In genomic region chr6:99388741-99389675, GRCm38 (mm10) we compare ENCODE assay signal across 8 mouse cellular contexts.
DNase-seq lines count a peak whose midpoint lies in the region; ATAC-seq lines count a peak whose summit lies in the region.

No protein-coding gene starts in this region.

- H3K9me3 ChIP-seq in midbrain, embryonic 15.5 days, result no peaks in the 10 kb centered on the region
- no peaks in the 10 kb centered on the region for H3K9me3 ChIP-seq in midbrain, embryonic 16.5 days (replicated peaks; ENCODE audit: control insufficient read depth, low read length, poor library complexity, severe bottlenecking)
- no peaks in the 10 kb centered on the region for H3K9me3 ChIP-seq in embryonic facial prominence, embryonic 15.5 days (replicated peaks)

- 0 out of 2 replicates have a peak overlapping the region, but pooled peaks have one; percentile 27 for H3K27ac ChIP-seq in midbrain, embryonic 15.5 days
- no peak overlapping the region for H3K27ac ChIP-seq in midbrain, embryonic 16.5 days (ENCODE audit: low read length)
- peak overlapping the region; percentile 82 for H3K27ac ChIP-seq in embryonic facial prominence, embryonic 15.5 days (replicated peaks)

- no peaks in the 10 kb centered on the region for H3K36me3 ChIP-seq in midbrain, embryonic 15.5 days (replicated peaks)
- no peaks in the 10 kb centered on the region for H3K36me3 ChIP-seq in midbrain, embryonic 16.5 days (ENCODE audit: control insufficient read depth, insufficient read depth, low read length)
- no peaks in the 10 kb centered on the region for H3K36me3 ChIP-seq in embryonic facial prominence, embryonic 15.5 days

- H3K27me3 ChIP-seq in midbrain, embryonic 15.5 days (replicated peaks), result no peaks in the 10 kb centered on the region
- H3K27me3 ChIP-seq in midbrain, embryonic 16.5 days (ENCODE audit: control insufficient read depth, insufficient read depth, low read depth, low read length), result no peaks in the 10 kb centered on the region
- no peaks in the 10 kb centered on the region for H3K27me3 ChIP-seq in embryonic facial prominence, embryonic 15.5 days

- WGBS in midbrain, embryonic 15.5 days, result 76% methylated on average over 19 of the region's 19 CpGs
- WGBS in midbrain, embryonic 16.5 days, result 75% methylated on average over 19 of the region's 19 CpGs
- 53% methylated on average over 19 of the region's 19 CpGs for WGBS in embryonic facial prominence, embryonic 15.5 days

- peak; percentile 17 to 44 for DNase-seq in kidney, postnatal 25 days
- no peak for DNase-seq in right cerebral cortex, adult 18-20 months
- DNase-seq in cerebellum, adult 9-11 months, result no peak

- H3K4me1 ChIP-seq in midbrain, embryonic 15.5 days, result no peaks in the 10 kb centered on the region
- peaks cover 2% of the 10 kb centered on the region; the same call in 1 of the 2 replicates for H3K4me1 ChIP-seq in midbrain, embryonic 16.5 days (ENCODE audit: control insufficient read depth, insufficient read depth, low read length)
- H3K4me1 ChIP-seq in embryonic facial prominence, embryonic 15.5 days, result peaks cover 27% of the 10 kb centered on the region

- no peak overlapping the region for H3K4me2 ChIP-seq in midbrain, embryonic 15.5 days
- no peak overlapping the region for H3K4me2 ChIP-seq in midbrain, embryonic 16.5 days (ENCODE audit: low read length)
- no peak overlapping the region; the same call in 1 of the 2 replicates for H3K4me2 ChIP-seq in embryonic facial prominence, embryonic 15.5 days (replicated peaks)

- no peak overlapping the region for H3K9ac ChIP-seq in midbrain, embryonic 15.5 days
- no peak overlapping the region for H3K9ac ChIP-seq in midbrain, embryonic 16.5 days (ENCODE audit: low read depth, low read length)
- no peak overlapping the region for H3K9ac ChIP-seq in embryonic facial prominence, embryonic 15.5 days

- ATAC-seq in midbrain, embryonic 15.5 days (replicated peaks), result no peak
- ATAC-seq in midbrain, embryonic 16.5 days, result no peak
- ATAC-seq in embryonic facial prominence, embryonic 15.5 days (ENCODE audit: insufficient number of reproducible peaks, low FRiP score, low TSS enrichment, low read depth), result no peak
- ATAC-seq in monocyte, adult 5-6 weeks (replicated peaks; ENCODE audit: insufficient number of reproducible peaks, low FRiP score, low TSS enrichment, poor library complexity, severe bottlenecking), result peak; percentile 87
- ATAC-seq in erythroid progenitor cell, adult 5-6 weeks (replicated peaks; ENCODE audit: low FRiP score, poor library complexity, severe bottlenecking), result no peak

- no peak overlapping the region for H3K4me3 ChIP-seq in midbrain, embryonic 15.5 days
- H3K4me3 ChIP-seq in midbrain, embryonic 16.5 days (ENCODE audit: low read depth, low read length), result no peak overlapping the region
- no peak overlapping the region for H3K4me3 ChIP-seq in embryonic facial prominence, embryonic 15.5 days (replicated peaks)

Comparison
In these comparisons a context has a peak if more than half of its experiments do, and no peak if none do; other contexts are left out.
1. DNase-seq: peak in kidney, postnatal 25 days (2 of 2); none in right cerebral cortex, adult 18-20 months (single experiment) and cerebellum, adult 9-11 months (single experiment).